Mouse (Mus musculus): Measurements from ENCODE around the gene Slc5a5.

DNA sequence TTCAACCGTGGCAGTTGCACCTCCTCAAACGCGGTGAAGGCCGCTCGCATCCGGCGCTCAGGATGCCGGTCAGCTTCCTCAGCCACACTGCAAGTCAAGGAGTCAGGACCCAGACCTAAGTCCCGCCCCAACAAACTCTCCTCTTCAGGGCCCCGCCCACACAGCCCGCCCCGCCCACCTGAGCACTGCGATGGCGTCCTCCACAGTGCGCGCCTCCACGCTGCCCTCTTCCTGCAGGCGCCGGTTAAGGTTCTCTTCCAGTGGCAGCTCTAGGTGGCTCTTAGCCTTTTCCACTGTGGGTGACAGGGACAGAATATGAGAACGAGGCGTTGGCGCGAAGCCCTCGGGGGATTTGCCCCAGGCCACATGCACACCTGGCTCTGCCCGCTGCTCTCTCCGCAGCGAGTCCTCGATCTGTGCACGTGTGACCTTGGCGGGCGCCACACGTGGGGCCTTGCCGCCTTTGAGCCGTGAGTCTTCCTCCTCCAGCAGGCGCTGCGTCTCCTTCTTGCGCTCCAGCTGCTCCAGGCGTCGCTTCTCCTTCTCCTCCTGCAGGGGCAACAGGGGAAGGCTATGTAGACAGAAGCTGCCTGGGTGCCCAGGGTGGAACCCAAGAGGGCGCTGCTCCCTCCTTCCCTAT lies 23.9 kb downstream of the Slc5a5 start:
- no peak for TF ChIP-seq CTCF (IDR thresholded peaks at IDR 0.05; ENCODE audit: insufficient read depth, low read depth, low read length)
- no peak for TF ChIP-seq POLR2A (IDR thresholded peaks at IDR 0.05; ENCODE audit: insufficient read depth, low read depth, low read length)

Measured in olfactory bulb, adult 2 months (tissue).